Mouse (Mus musculus): Measurements from ENCODE around the gene Pikfyve. TPM values are rescaled to one million over a fixed set of nuclear protein-coding genes. Genes with fewer than 3 reads are reported as not detected.

Gene Pikfyve
- polyA plus RNA-seq, 1 experiment, result 9.5 TPM

DNA sequence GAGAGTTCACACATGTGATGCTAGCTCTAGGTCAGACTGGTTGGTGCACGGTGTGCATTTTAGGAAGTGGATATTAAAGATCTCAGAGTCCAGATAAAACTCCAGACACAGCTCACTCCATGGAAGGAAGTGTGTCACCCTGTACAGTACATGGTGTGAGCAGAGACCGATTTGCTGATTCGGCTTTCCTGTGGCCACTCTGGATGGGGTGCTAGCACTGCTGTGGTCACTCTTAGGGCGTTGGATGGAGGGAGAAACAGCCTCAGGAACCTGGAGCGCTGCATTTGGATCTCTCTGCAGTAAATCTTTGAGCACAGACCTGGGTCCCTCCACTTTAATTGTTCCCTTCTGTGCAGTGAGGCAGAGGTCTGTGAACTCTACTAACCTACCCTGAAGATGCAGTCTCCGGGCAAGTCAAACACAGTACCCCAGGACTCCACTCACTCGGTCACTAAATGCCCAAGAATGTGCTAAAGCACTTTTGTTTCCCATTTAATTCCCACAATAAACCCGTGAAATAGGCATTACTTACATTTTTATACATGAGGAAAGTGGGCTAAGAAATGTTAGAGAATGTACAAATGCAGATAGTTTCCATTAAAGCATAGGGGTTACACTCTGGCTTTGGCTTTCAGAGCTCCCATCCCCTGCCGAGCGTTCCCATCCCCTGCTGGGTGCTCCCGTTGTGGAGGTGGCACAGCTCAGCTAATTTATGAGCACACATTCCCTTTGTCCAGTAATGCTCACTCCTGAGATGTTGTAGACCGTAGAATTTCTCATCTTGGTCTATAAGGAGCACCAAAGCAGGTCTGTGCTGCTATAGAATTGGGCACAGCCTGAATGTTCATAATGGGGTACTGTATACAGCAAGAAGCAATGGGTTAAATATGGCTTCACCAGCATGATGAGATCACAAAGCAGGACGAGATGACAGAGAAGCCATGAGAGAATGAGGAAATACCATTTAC lies 127.9 kb downstream of the Pikfyve start:
- H3K4me3 ChIP-seq (ENCODE audit: insufficient read depth, low read depth, low read length), result no peak overlapping the region
- no peak overlapping the region for H3K27ac ChIP-seq (replicated peaks; ENCODE audit: low read depth, low read length)
- H3K4me1 ChIP-seq (ENCODE audit: control insufficient read depth, insufficient read depth, insufficient read length, low read length), result no peaks in the 10 kb centered on the region

DNA sequence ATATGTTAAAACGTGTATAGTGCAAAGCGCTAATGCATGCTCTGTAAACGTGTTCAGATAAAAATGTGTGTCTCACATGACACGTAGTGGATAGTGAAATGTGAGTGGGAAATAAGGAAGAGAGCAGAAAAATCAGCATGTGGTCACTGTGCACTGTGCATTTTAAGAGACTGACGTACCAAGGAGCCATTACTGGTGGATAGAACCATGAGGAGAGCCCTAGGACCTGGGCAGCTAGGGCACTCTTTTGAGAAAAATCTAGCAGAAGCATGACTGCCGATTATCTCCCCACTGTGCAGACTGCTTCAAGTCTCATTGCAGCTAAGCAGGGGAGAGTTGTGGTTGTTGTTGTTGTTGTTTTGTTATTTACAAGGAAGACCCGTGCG lies 128.5 kb downstream of the Pikfyve start:
- H3K4me1 ChIP-seq (ENCODE audit: control insufficient read depth, insufficient read depth, insufficient read length, low read length), result no peaks in the 10 kb centered on the region
- H3K4me3 ChIP-seq (ENCODE audit: insufficient read depth, low read depth, low read length), result no peak overlapping the region
- H3K27ac ChIP-seq (replicated peaks; ENCODE audit: low read depth, low read length), result no peak overlapping the region

Other genes with a start within 250 kb of the Pikfyve start
- gene Plekhm3, start 229.9 kb upstream of the Pikfyve start, polyA plus RNA-seq (2012; ENCODE audit: insufficient read depth, insufficient read length, missing spikeins), result 2.3 and 3.1 TPM in 2 replicates
- gene Akr1cl, start 153.9 kb upstream of the Pikfyve start, polyA plus RNA-seq (2012; ENCODE audit: insufficient read depth, insufficient read length, missing spikeins), result not detected in 2 replicates
- not detected in 2 replicates for gene Cryge, start 135.5 kb upstream of the Pikfyve start, polyA plus RNA-seq (2012; ENCODE audit: insufficient read depth, insufficient read length, missing spikeins)
- not detected in 2 replicates for gene Crygd, start 123.2 kb upstream of the Pikfyve start, polyA plus RNA-seq (2012; ENCODE audit: insufficient read depth, insufficient read length, missing spikeins)
- not detected in 2 replicates for gene Crygc, start 113.0 kb upstream of the Pikfyve start, polyA plus RNA-seq (2012; ENCODE audit: insufficient read depth, insufficient read length, missing spikeins)
- gene Crygb, start 104.4 kb upstream of the Pikfyve start, polyA plus RNA-seq (2012; ENCODE audit: insufficient read depth, insufficient read length, missing spikeins), result not detected in 2 replicates
- not detected in 2 replicates for gene Cryga, start 83.3 kb upstream of the Pikfyve start, polyA plus RNA-seq (2012; ENCODE audit: insufficient read depth, insufficient read length, missing spikeins)
- not detected in 2 replicates for gene Gm28845, start 67.1 kb upstream of the Pikfyve start, polyA plus RNA-seq (2012; ENCODE audit: insufficient read depth, insufficient read length, missing spikeins)
- gene D630023F18Rik, start 63.5 kb upstream of the Pikfyve start, polyA plus RNA-seq (2012; ENCODE audit: insufficient read depth, insufficient read length, missing spikeins), result not detected in 2 replicates
- gene Idh1, start 183 bp upstream of the Pikfyve start, polyA plus RNA-seq (2012; ENCODE audit: insufficient read depth, insufficient read length, missing spikeins), result 333 and 355 TPM in 2 replicates
- gene Pth2r, start 95.4 kb downstream of the Pikfyve start, polyA plus RNA-seq (2012; ENCODE audit: insufficient read depth, insufficient read length, missing spikeins), result not detected in 2 replicates